Mouse (Mus musculus) left cerebral cortex, adult 9 months (tissue): ENCODE results near the gene Tmem132c.

Experiments
- DNase-seq, 2 experiments: peaks; one replicate each; pipeline ENCODE4 v3.0.0; 2022; ENCODE audit warnings: low spot score in 2 of 2

Tmem132c gene

DNA sequence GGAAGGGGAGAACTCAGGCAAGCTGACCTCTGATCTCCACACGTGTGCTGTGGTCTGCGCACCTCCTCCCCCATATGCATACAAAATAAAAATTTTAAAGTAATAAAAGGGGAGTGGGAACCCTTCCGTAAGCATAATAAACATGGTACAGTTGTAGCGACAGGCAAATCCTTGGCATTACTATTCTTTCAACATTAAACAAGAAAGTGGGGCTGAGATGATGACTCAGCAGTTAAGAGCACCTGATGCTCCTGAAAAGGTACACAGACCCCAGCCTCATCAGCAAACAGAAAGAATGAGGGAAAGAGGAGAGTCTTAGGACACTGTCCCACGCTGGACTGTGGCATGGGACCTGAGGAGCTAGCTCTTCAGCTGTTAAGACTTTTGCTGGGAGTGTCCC is 361.4 kb downstream of the Tmem132c start:
- DNase-seq = no peak

- no peak for DNase-seq
Measured at GRCm38 (mm10) chr5:127607507-127607906, 365.9 kb downstream of the Tmem132c start.

- no peak for DNase-seq
Measured at GRCm38 (mm10) chr5:127609191-127609714, 367.6 kb downstream of the Tmem132c start.

GRCm38 (mm10) chr5:127610787-127611509 is 369.3 kb downstream of the Tmem132c start:
- peak; percentile 55 to 80 for DNase-seq

- DNase-seq = no peak
Measured at GRCm38 (mm10) chr5:127611881-127612280, 370.3 kb downstream of the Tmem132c start.

DNA sequence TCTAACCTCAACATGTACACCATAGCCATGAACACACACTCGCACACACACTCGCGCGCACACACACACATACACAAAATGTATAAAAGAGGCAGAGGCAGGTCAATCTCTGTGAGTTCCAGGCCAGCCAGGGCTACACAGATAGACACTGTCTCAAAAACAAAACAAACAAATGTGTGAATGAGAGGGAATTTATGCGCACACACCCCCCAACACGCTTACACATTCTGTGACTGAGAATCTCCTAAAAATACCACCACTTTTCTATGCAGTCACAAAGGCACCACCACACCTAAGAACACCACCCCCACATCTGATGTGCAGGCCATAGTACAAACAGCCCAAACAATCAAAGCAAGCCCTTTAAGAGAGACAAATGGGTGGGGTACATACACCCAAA is 370.8 kb downstream of the Tmem132c start:
- no peak for DNase-seq
